Mouse (Mus musculus) cerebellum, adult 2 months (tissue): Measurements from ENCODE around the gene Sash1.

Source experiments
- CTCF ChIP-seq: fragments of 200-500 bp; IDR thresholded peaks from 2 replicates; pipeline ENCODE4 v1.5.1; 2011; ENCODE audit warnings: low read depth, mild to moderate bottlenecking, control low read depth, low read length, moderate library complexity, borderline replicate concordance; ENCODE audit not compliant: insufficient read depth
- POLR2A ChIP-seq: fragments of 200-500 bp; IDR thresholded peaks from 2 replicates; pipeline ENCODE4 v1.6.1; 2011; ENCODE audit warnings: low read length, control low read depth, borderline replicate concordance; ENCODE audit not compliant: insufficient read depth

DNA sequence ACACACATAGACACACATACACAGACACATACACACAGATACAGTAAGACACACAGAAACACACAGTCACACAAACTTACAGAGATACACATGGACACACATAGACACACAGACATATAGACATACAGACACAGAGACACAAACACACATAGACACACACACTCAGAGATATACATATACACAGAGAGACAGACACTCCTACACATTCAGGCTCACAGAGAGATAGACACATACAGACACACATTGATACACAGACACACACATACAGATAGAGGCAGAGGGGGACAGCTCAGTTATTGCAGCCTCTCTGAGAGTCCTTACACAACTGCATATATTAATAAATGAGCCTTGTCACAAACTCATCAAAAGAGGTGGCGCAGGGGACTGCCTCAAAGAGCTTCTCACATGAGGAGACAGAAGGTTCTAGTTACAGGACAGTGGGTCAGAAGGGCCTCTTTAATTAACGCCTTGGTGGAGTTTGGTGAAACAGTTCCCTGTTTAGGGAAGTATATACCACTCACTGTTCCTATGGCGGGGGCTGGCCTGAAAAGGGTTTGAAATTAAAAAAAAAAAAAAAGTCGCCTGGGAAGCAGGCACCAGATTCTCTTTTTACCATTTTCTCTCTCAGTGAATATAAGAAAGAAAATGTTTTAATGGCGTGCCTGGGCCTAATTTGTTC, 12.4 kb upstream of the Sash1 start:
- no peak for TF ChIP-seq CTCF
- TF ChIP-seq POLR2A = no peak
